Mouse (Mus musculus) 3T3-L1 (cell line): Measurements from ENCODE around the gene Uba1y.
"Not testable (repeated sequence)": the region's sequence is repeated elsewhere in the genome, so short reads cannot be mapped to it uniquely, and the experiment has no call there.

Experiments
- DNase-seq: peaks from one replicate; pipeline ENCODE4 v3.0.0-alpha.2; 2015; ENCODE audit warnings: low read depth, low spot score

Gene Uba1y

GRCm38 (mm10) chrY:818396-818795, at the start of gene Uba1y:
Gene Uba1y, plus strand, starts transcription at chrY:818649.
- DNase-seq, result no peak

GRCm38 (mm10) chrY:797309-797708, 21.1 kb upstream of the Uba1y start, which contains the start of gene Zfy1:
Gene Zfy1, minus strand, starts transcription at chrY:797409.
- not testable (repeated sequence) for DNase-seq

GRCm38 (mm10) chrY:808991-809661, 9.3 kb upstream of the Uba1y start:
- no peak for DNase-seq

GRCm38 (mm10) chrY:872404-872803, 54.0 kb downstream of the Uba1y start:
- DNase-seq, result no peak

- no peak for DNase-seq
Observed at GRCm38 (mm10) chrY:872855-873549, 54.6 kb downstream of the Uba1y start.
